Mouse (Mus musculus): ENCODE data around the gene Fam98a.

The Fam98a gene

GRCm38 (mm10) chr17:75521236-75521842, 30.4 kb downstream of the Fam98a start:
- no peak for DNase-seq

GRCm38 (mm10) chr17:75519239-75519900, 32.4 kb downstream of the Fam98a start:
- DNase-seq: no peak

- no peak for DNase-seq
These were observed 33.4 kb downstream of the Fam98a start for GRCm38 (mm10) chr17:75518181-75518901.

GRCm38 (mm10) chr17:75516591-75516990, 35.2 kb downstream of the Fam98a start:
- DNase-seq: no peak

GRCm38 (mm10) chr17:75509257-75509656, 42.5 kb downstream of the Fam98a start:
- no peak for DNase-seq

- DNase-seq: no peak
These were observed 44.8 kb downstream of the Fam98a start for GRCm38 (mm10) chr17:75506708-75507641.

- peak; percentile 52 for DNase-seq
These were observed 45.6 kb downstream of the Fam98a start for GRCm38 (mm10) chr17:75506097-75506675.

GRCm38 (mm10) chr17:75505053-75505452, 46.7 kb downstream of the Fam98a start:
- DNase-seq: no peak

- no peak for DNase-seq
These were observed 48.7 kb downstream of the Fam98a start for GRCm38 (mm10) chr17:75503031-75503430.

GRCm38 (mm10) chr17:75498241-75498651, 53.5 kb downstream of the Fam98a start:
- DNase-seq: no peak

GRCm38 (mm10) chr17:75495213-75495612, 56.5 kb downstream of the Fam98a start:
- DNase-seq: no peak

Measured in kidney, postnatal 14 days (tissue).